Mouse (Mus musculus) embryonic fibroblast, embryonic 13.5 days (primary cell): ENCODE measurements at regions not wholly inside any gene's neighbourhood (a gene's known extent, or its start where the extent isn't known, plus 50 kb on each side); places are given as distances from the start of the nearest gene placed in this dataset.

Source experiments
- CTCF ChIP-seq: IDR thresholded peaks from 2 replicates; pipeline ENCODE4 v1.5.1; 2011; ENCODE audit warnings: mild to moderate bottlenecking, control low read depth, low read length, moderate library complexity, borderline replicate concordance; ENCODE audit not compliant: insufficient read depth
- POLR2A ChIP-seq: IDR thresholded peaks from 2 replicates; pipeline ENCODE4 v1.6.1; 2011; ENCODE audit warnings: low read depth, mild to moderate bottlenecking, control low read depth, low read length, moderate library complexity

GRCm38 (mm10) chr4:82166087-82166486 is 539.5 kb downstream of the Nfib start:
- no peak for TF ChIP-seq CTCF
- no peak for TF ChIP-seq POLR2A
